Mouse (Mus musculus) CH12.LX (cell line): Measurements from ENCODE around the gene Tbata. TPM values are rescaled to one million over a fixed set of nuclear protein-coding genes. Genes with fewer than 3 reads are reported as not detected.

ENCODE experiments used
- DNase-seq: peaks from one replicate; pipeline ENCODE4 v3.0.0-alpha.2; 2013; ENCODE audit errors: extremely low read depth
- H3K27ac ChIP-seq: 2 replicates; pipeline ENCODE4 v1.5.1; 2012; ENCODE audit warnings: low read depth, mild to moderate bottlenecking, control low read depth, moderate library complexity; ENCODE audit not compliant: insufficient read depth
- H3K27me3 ChIP-seq: replicated peaks from 2 replicates; pipeline ENCODE3; 2012; ENCODE audit warnings: inconsistent platforms
- H3K36me3 ChIP-seq, 2 experiments: replicated peaks in 1 of 2; 2 replicates each; pipeline versions ENCODE3 to v1.6.1; 2012; ENCODE audit warnings: inconsistent platforms in 1 of 2, low read length in 1 of 2, mild to moderate bottlenecking in 1 of 2, mixed read lengths in 1 of 2, moderate library complexity in 1 of 2; ENCODE audit not compliant: control insufficient read depth in 1 of 2, insufficient read depth in 1 of 2
- H3K4me1 ChIP-seq, 2 experiments: 2 replicates each; pipeline ENCODE4 v1.6.1; 2012; ENCODE audit warnings: inconsistent platforms in 1 of 2, moderate library complexity in 1 of 2; ENCODE audit not compliant: insufficient read depth in 2 of 2, control insufficient read depth in 1 of 2
- H3K4me2 ChIP-seq: 2 replicates; pipeline ENCODE4 v1.6.1; 2012; ENCODE audit warnings: low read depth, mild to moderate bottlenecking, control low read depth; ENCODE audit not compliant: poor library complexity, insufficient read depth, severe bottlenecking
- H3K4me3 ChIP-seq, 3 experiments: fragments of 150-350 bp in 1 of 3; sonication (generic) in 1 of 3; replicated peaks in 1 of 3; 2 replicates each; pipeline versions ENCODE3 to v1.5.1; 2011 to 2012; ENCODE audit warnings: low read depth in 2 of 3, low read length in 2 of 3, mild to moderate bottlenecking in 2 of 3, moderate library complexity in 2 of 3, control low read depth in 1 of 3, improper control_type of control experiment in 1 of 3, inconsistent platforms in 1 of 3, mixed read lengths in 1 of 3; ENCODE audit not compliant: poor library complexity in 1 of 3
- H3K79me2 ChIP-seq: replicated peaks from 2 replicates; pipeline ENCODE4 v1.6.1; 2012; ENCODE audit warnings: mild to moderate bottlenecking, moderate library complexity; ENCODE audit not compliant: control insufficient read depth, poor library complexity, insufficient read depth, severe bottlenecking; ENCODE audit errors: extremely low read depth
- H3K9ac ChIP-seq: 2 replicates; pipeline ENCODE4 v1.6.1; 2012; ENCODE audit warnings: low read depth, mild to moderate bottlenecking, control low read depth, moderate library complexity; ENCODE audit not compliant: insufficient read depth
- H3K9me3 ChIP-seq: replicated peaks from 2 replicates; pipeline ENCODE3; 2012; ENCODE audit warnings: low read length, inconsistent platforms, mixed read lengths
- CHD2 ChIP-seq: IDR thresholded peaks from 2 replicates; pipeline ENCODE4 v1.6.1; 2011; ENCODE audit warnings: low read length, improper control_type of control experiment
- CTCF ChIP-seq, 2 experiments: IDR thresholded peaks in 1 of 2; conservative IDR thresholded peaks in 1 of 2; 2 replicates each; pipeline ENCODE4 v1.5.1; 2011 to 2012; ENCODE audit warnings: low read depth in 2 of 2, low read length in 2 of 2, improper control_type of control experiment in 1 of 2, inconsistent platforms in 1 of 2, mild to moderate bottlenecking in 1 of 2, moderate library complexity in 1 of 2
- ETS1 ChIP-seq: conservative IDR thresholded peaks from 2 replicates; pipeline ENCODE4 v1.6.1; 2012; ENCODE audit warnings: low read depth, mild to moderate bottlenecking, inconsistent platforms, low read length, improper control_type of control experiment, moderate library complexity
- GABPA ChIP-seq: IDR thresholded peaks from 2 replicates; pipeline ENCODE4 v1.6.1; 2012; ENCODE audit warnings: low read depth, low read length, improper control_type of control experiment, inconsistent platforms; ENCODE audit not compliant: insufficient replicate concordance
- HCFC1 ChIP-seq: IDR thresholded peaks from 2 replicates; pipeline ENCODE4 v1.6.1; 2012; ENCODE audit warnings: low read depth, mild to moderate bottlenecking, inconsistent platforms, low read length, improper control_type of control experiment
- IRF4 ChIP-seq: IDR thresholded peaks from 2 replicates; pipeline ENCODE4 v1.6.1; 2014; ENCODE audit warnings: low read depth, mild to moderate bottlenecking, inconsistent platforms, low read length, improper control_type of control experiment
- JUND ChIP-seq: conservative IDR thresholded peaks from 2 replicates; pipeline ENCODE4 v1.6.1; 2011; ENCODE audit warnings: low read depth, low read length, improper control_type of control experiment
- MAFK ChIP-seq: IDR thresholded peaks from 2 replicates; pipeline ENCODE4 v1.6.1; 2011; ENCODE audit warnings: low read length, improper control_type of control experiment; ENCODE audit not compliant: insufficient replicate concordance
- MAX ChIP-seq: IDR thresholded peaks from 2 replicates; pipeline ENCODE4 v1.6.1; 2011; ENCODE audit warnings: low read length, improper control_type of control experiment
- MAZ ChIP-seq: IDR thresholded peaks from 2 replicates; pipeline ENCODE4 v1.6.1; 2012; ENCODE audit warnings: low read depth, mild to moderate bottlenecking, inconsistent platforms, low read length, improper control_type of control experiment, moderate library complexity
- MXI1 ChIP-seq: IDR thresholded peaks from 2 replicates; pipeline ENCODE4 v1.6.1; 2011; ENCODE audit warnings: mild to moderate bottlenecking, low read depth, low read length, improper control_type of control experiment
- NELFE ChIP-seq: IDR thresholded peaks from 2 replicates; pipeline ENCODE4 v1.6.1; 2011; ENCODE audit warnings: low read depth, low read length, improper control_type of control experiment
- POLR2A ChIP-seq: IDR thresholded peaks from 2 replicates; pipeline ENCODE4 v1.6.1; 2011; ENCODE audit warnings: low read depth, mild to moderate bottlenecking, improper control_type of control experiment, low read length
- POLR2AphosphoS2 ChIP-seq: IDR thresholded peaks from 2 replicates; pipeline ENCODE4 v1.6.1; 2011; ENCODE audit warnings: low read depth, low read length, improper control_type of control experiment
- USF1 ChIP-seq: IDR thresholded peaks from 2 replicates; pipeline ENCODE4 v1.6.1; 2014; ENCODE audit warnings: low read depth, mild to moderate bottlenecking, inconsistent platforms, low read length, improper control_type of control experiment
- USF2 ChIP-seq: conservative IDR thresholded peaks from 2 replicates; pipeline ENCODE4 v1.6.1; 2011; ENCODE audit warnings: low read depth, low read length, improper control_type of control experiment
- ZC3H11A ChIP-seq: IDR thresholded peaks from 2 replicates; pipeline ENCODE4 v1.6.1; 2012; ENCODE audit warnings: low read depth, mild to moderate bottlenecking, inconsistent platforms, low read length, improper control_type of control experiment
- ZKSCAN1 ChIP-seq: IDR thresholded peaks from 2 replicates; pipeline ENCODE4 v1.6.1; 2012; ENCODE audit warnings: low read depth, inconsistent platforms, low read length, improper control_type of control experiment, borderline replicate concordance
- ZMIZ1 ChIP-seq: IDR thresholded peaks from 2 replicates; pipeline ENCODE4 v1.6.1; 2012; ENCODE audit warnings: low read depth, mild to moderate bottlenecking, inconsistent platforms, low read length, improper control_type of control experiment
- dilution Hi-C: fragments of 300-500 bp; cut with MboI; formaldehyde crosslinking; loops from 2 replicates; pipeline ENCODE4 v1.14.3; 2020; ENCODE audit warnings: low sequenced_read_pairs; ENCODE audit not compliant: extremely low pct_unique_long_range_greater_than_20kb, extremely low pct_ligation_motif_present
- in situ Hi-C: fragments of 300-500 bp; cut with MboI; formaldehyde crosslinking; loops from 3 replicates; pipeline ENCODE4 v1.14.3; 2019; ENCODE audit warnings: low sequenced_read_pairs, low pct_ligation_motif_present, low pct_unique_long_range_greater_than_20kb, mixed read lengths
- polyA plus RNA-seq: library from polyadenylated mRNA; unstranded; fragments of >175 nt; gene quantifications from 2 replicates; pipeline ENCODE4 v1.2.1, GENCODE M21; 2012; ENCODE audit warnings: low read depth; ENCODE audit not compliant: insufficient read length
- total RNA-seq, 2 experiments: library from RNA; depleted of rRNA; stranded (reverse); fragments of 300-350 nt in 1 of 2; fragments of >200 nt in 1 of 2; gene quantifications; 2 replicates each; pipeline ENCODE4 v1.2.3; 2012 to 2014

Gene Tbata
- total RNA-seq (2012; rRNA removed): 0.17 TPM in 1 of 2 replicates, not detected in the other
- not detected in 2 replicates for total RNA-seq (2014; rRNA removed)
- polyA plus RNA-seq: 0.73 TPM in 1 of 2 replicates, not detected in the other

DNA sequence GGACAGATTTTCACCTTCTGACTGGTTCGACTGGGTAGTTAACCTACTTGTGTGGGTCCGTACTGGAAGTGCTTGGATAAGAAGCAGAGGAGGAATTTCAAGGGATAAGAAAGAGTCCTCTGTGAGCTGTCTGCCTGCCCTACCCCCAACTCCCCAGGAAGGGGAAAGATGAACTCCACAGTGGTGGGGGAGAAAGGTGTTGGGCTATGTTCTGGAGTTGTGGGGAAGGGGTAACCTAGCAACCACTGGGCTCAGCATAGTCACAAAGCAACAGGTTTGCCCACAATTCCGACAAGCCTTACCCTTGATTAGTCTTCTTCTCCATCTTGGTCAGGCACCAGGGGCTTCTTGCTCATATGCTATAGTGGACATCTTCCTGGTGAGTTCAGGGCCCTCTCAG, at the start of gene Tbata:
Gene Tbata, plus strand, starts transcription at position 301 of the 400 bp plus-strand sequence.
- no peak for DNase-seq
- H3K4me2 ChIP-seq: no peak within 1 kb of the TSS
- H3K9ac ChIP-seq: no peak within 1 kb of the TSS
- in situ Hi-C loops: no loop called here
- no peak within 1 kb of the TSS for H3K4me3 ChIP-seq
- H3K36me3 ChIP-seq: no peaks in the 10 kb centered on the region
- H3K4me1 ChIP-seq: peaks cover 22 to 58% of the 10 kb centered on the region in 2 experiments
- H3K9me3 ChIP-seq: no peaks in the 10 kb centered on the region
- dilution Hi-C loops: no loop called here
- H3K27ac ChIP-seq: no peak within 1 kb of the TSS
- H3K79me2 ChIP-seq: no peaks in the 10 kb centered on the region
- H3K27me3 ChIP-seq: peaks cover 2% of the 10 kb centered on the region
- TF ChIP-seq GABPA (no peak), MXI1 (no peak), ETS1 (no peak), ZC3H11A (no peak), MAX (no peak), CTCF (conservative IDR thresholded peaks at IDR 0.05 in 1 of 2, IDR thresholded peaks at IDR 0.05 in 1 of 2; ENCODE audit: low read depth in 2 of 2, low read length in 2 of 2) (no peak), IRF4 (no peak), ZMIZ1 (no peak), CHD2 (no peak), NELFE (no peak), POLR2A (no peak), JUND (no peak), POLR2AphosphoS2 (no peak)

DNA sequence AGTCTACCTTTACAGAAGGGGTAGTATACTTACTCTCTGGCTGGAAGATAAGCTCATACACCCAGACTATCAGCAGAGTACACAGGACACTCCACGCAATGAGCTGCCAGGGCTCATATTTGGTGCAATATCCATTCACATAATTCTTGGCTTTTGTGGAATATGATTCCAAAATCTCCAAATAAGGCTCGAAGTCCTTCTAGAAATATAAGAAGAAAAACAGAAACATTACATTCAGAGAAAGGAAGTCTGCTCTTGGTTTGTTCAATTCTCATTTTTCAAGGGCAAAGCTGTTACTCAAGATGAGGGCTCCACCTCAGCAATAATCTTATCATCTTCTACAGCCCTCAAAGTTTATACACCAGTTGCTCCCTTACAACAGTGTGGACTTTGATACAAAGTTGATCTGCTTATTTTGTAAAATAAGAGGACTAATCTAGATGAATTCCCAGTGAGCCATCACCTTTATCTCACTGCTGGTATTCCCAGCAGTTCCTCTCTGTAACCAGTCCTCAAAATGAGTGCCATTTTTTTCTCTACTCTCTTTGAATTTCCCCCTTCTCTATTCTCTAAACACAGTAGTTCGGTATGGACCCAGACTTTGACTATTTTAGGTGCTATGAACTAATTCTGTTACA, 48.4 kb upstream of the Tbata start:
- H3K9me3 ChIP-seq: no peaks in the 10 kb centered on the region
- H3K27ac ChIP-seq: no peak overlapping the region
- no peak overlapping the region for H3K4me2 ChIP-seq
- dilution Hi-C loops: no loop called here
- H3K79me2 ChIP-seq: 0 out of 2 replicates have a peak, but pooled peaks cover 3% of the 10 kb centered on the region
- peaks cover 12 to 65% of the 10 kb centered on the region in 2 experiments for H3K36me3 ChIP-seq
- H3K4me3 ChIP-seq: no peak overlapping the region
- H3K4me1 ChIP-seq: peaks cover 3 to 26% of the 10 kb centered on the region in 2 experiments; a peak in 3 of 4 replicates
- H3K9ac ChIP-seq: no peak overlapping the region
- in situ Hi-C loops: no loop called here
- TF ChIP-seq HCFC1 (no peak), CTCF (conservative IDR thresholded peaks at IDR 0.05 in 1 of 2, IDR thresholded peaks at IDR 0.05 in 1 of 2; ENCODE audit: low read depth in 2 of 2, low read length in 2 of 2) (no peak), USF1 (no peak), ZKSCAN1 (no peak), ETS1 (no peak), MAFK (no peak), ZMIZ1 (no peak), ZC3H11A (no peak), MAZ (no peak), USF2 (no peak)
- no peaks in the 10 kb centered on the region for H3K27me3 ChIP-seq
- no peak for DNase-seq
